Mouse (Mus musculus) kidney, adult 2 months (tissue): Measurements from ENCODE around the gene D630045J12Rik.

ENCODE experiments used
- CTCF ChIP-seq: fragments of 200-500 bp; conservative IDR thresholded peaks from 2 replicates; pipeline ENCODE4 v1.5.1; 2011; ENCODE audit warnings: low read depth, mild to moderate bottlenecking, control low read depth, low read length, moderate library complexity, mixed read lengths; ENCODE audit not compliant: insufficient read depth, insufficient read length
- POLR2A ChIP-seq: fragments of 200-500 bp; IDR thresholded peaks from one replicate; pipeline ENCODE4 v1.6.1; 2011; ENCODE audit warnings: low read depth, low read length, control low read depth

DNA sequence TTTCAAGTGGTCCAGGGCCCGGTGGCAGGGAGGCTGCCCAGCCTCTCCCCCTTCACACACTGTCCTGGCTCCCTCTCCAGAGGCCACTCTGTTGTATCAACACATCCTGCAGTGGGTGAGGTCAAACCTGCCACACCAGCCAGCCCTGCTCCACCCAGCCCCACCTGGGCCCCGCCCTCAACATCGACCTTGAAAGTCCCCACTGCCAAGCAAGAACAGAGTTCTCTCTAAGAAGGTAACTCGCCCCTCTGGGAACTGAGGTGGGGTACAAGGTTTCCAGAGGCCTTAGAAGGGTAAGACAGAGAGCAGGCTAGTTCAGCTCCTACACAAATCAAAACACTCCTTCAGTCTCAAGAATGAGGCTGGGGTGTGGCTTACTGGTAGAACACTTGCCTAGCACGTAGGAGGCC lies 156.8 kb downstream of the D630045J12Rik start:
- TF ChIP-seq CTCF, result no peak
- no peak for TF ChIP-seq POLR2A
